In the genomic region with DNA sequence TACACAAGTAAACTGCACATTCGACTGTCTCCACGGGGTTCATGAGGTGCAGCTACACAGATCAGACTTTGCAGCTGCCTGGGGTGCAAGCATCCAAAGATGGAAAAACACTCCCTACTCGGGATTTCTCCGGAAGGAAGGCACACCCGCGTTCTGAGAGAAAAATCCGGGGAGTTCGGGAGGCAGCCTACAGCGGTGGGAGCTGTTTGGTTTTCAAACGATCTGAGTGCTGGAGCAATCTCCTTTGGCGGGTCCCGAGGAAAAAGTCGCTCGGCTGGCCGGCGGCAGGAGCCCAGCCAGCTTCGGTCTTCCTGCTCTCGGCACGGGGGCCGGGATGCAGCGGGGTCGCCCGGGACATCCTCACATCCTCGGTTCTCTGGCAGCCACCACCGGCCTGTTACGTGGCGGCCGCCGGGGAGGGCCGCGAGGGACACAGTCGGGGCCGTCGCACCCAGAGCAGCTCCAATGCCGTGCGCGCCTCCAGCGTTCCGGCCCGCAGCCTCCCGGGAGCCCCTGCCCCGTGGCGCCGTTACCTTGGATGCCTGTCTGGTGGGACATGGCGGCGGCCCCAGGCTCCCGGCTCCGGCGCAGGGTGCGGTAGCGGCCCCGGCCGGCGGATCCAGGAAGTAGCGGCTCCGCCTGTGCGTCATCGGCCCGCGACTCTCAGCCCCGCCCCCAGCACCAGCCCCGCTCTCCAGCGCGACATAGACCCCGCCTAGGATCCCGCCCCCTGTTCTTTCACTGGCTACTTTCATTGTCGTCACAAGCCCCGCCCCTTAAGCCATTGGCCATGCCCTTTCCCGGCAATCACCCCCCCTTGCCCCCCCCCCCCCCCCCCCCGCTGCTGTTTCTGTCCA, we compare ENCODE assay signal across 8 mouse cellular contexts. TPM values are rescaled to one million over a fixed set of nuclear protein-coding genes. Genes with fewer than 3 reads are reported as not detected.
DNase-seq lines count a peak whose midpoint lies in the region; ATAC-seq and TF ChIP-seq lines count a peak whose summit lies in the region.

A gene (minus strand): TSS at position 671 of the 857 bp plus-strand sequence.

- peak; percentile 89 for ATAC-seq in G1E (ENCODE audit: extremely low read depth, insufficient number of reproducible peaks, low FRiP score, poor library complexity, severe bottlenecking)
- ATAC-seq in forebrain, embryonic 16.5 days: peak; percentile 100
- ATAC-seq in lung, embryonic 14.5 days (ENCODE audit: insufficient read depth): peak; percentile 100

- H3K4me1 ChIP-seq in G1E (ENCODE audit: insufficient read depth, low read depth, low read length): peaks cover 7% of the 10 kb centered on the region
- H3K4me1 ChIP-seq in forebrain, embryonic 16.5 days (replicated peaks; ENCODE audit: control insufficient read depth, insufficient read depth, low read length): peaks cover 11% of the 10 kb centered on the region
- H3K4me1 ChIP-seq in lung, embryonic 14.5 days (ENCODE audit: insufficient read depth): no peaks in the 10 kb centered on the region
- H3K4me1 ChIP-seq in olfactory bulb, adult 2 months (ENCODE audit: control insufficient read depth, insufficient read depth, low read length): peaks cover 4% of the 10 kb centered on the region; the same call in 1 of the 2 replicates
- H3K4me1 ChIP-seq in thymus, adult 2 months (replicated peaks; ENCODE audit: control insufficient read depth, insufficient read depth, low read length): no peaks in the 10 kb centered on the region

- peaks cover 22% of the 10 kb centered on the region for H3K36me3 ChIP-seq in G1E (replicated peaks)
- peaks cover 7% of the 10 kb centered on the region for H3K36me3 ChIP-seq in forebrain, embryonic 16.5 days (ENCODE audit: control insufficient read depth, insufficient read depth)
- H3K36me3 ChIP-seq in lung, embryonic 14.5 days (ENCODE audit: insufficient read depth): peaks cover 21% of the 10 kb centered on the region
- peaks cover 18% of the 10 kb centered on the region for H3K36me3 ChIP-seq in thymus, adult 2 months (ENCODE audit: control insufficient read depth, insufficient read depth, low read length)

- intact Hi-C loops in heart, postnatal 36 days (cut with DNase I): loop anchor here (5.0 kb wide), 1 partner anchor 47 kb away; a partner anchor contains a TSS

- 0% methylated on average over 66 of the region's 70 CpGs for WGBS in forebrain, embryonic 16.5 days
- under 1% methylated on average over 69 of the region's 70 CpGs for WGBS in lung, embryonic 14.5 days
- under 1% methylated on average over 70 of the region's 70 CpGs for WGBS in olfactory bulb, adult 2 months
- WGBS in thymus, adult 2 months: under 1% methylated on average over 70 of the region's 70 CpGs

- H3K9ac ChIP-seq in forebrain, embryonic 16.5 days (replicated peaks; ENCODE audit: low read depth, low read length): peak within 1 kb of the TSS; percentile 97
- peak within 1 kb of the TSS; percentile 94 for H3K9ac ChIP-seq in lung, embryonic 14.5 days

- no peak for TF ChIP-seq CTCF in G1E (IDR thresholded peaks at IDR 0.05; ENCODE audit: low read depth, low read length)
- TF ChIP-seq CTCF in layer of hippocampus, adult 2 months (conservative IDR thresholded peaks at IDR 0.05): peak; percentile 64
- no peak for TF ChIP-seq CTCF in lung, embryonic 14.5 days (IDR thresholded peaks at IDR 0.05; ENCODE audit: low read depth)
- TF ChIP-seq CTCF in olfactory bulb, adult 2 months (IDR thresholded peaks at IDR 0.05; ENCODE audit: insufficient read depth, low read depth, low read length): no peak
- TF ChIP-seq CTCF in thymus, adult 2 months (IDR thresholded peaks at IDR 0.05; ENCODE audit: borderline replicate concordance, control insufficient read depth, extremely low read depth, insufficient read depth, low read length, poor library complexity): 0 out of 2 replicates have a peak, but pooled peaks have one; percentile 41

- H3K27me3 ChIP-seq in G1E (ENCODE audit: insufficient read depth, low read length): no peaks in the 10 kb centered on the region
- no peaks in the 10 kb centered on the region for H3K27me3 ChIP-seq in forebrain, embryonic 16.5 days (replicated peaks; ENCODE audit: control insufficient read depth, insufficient read depth, low read length)
- no peaks in the 10 kb centered on the region for H3K27me3 ChIP-seq in lung, embryonic 14.5 days (ENCODE audit: insufficient read depth, low read length)
- no peaks in the 10 kb centered on the region for H3K27me3 ChIP-seq in thymus, adult 2 months (ENCODE audit: control insufficient read depth, insufficient read depth, low read length)

- peak; percentile 69; the same call in 1 of the 2 replicates for TF ChIP-seq POLR2A in olfactory bulb, adult 2 months (IDR thresholded peaks at IDR 0.05; ENCODE audit: insufficient read depth, low read depth, low read length)
- TF ChIP-seq POLR2A in thymus, adult 2 months (IDR thresholded peaks at IDR 0.05; ENCODE audit: control insufficient read depth, extremely low read depth, insufficient read depth, low read length, poor library complexity): peak; percentile 80

- peak within 1 kb of the TSS; percentile 80 for H3K4me2 ChIP-seq in forebrain, embryonic 16.5 days (ENCODE audit: low read length)
- peak within 1 kb of the TSS; percentile 72 for H3K4me2 ChIP-seq in lung, embryonic 14.5 days

- DNase-seq in G1E (ENCODE audit: low spot score): peak; percentile 93
- peak; percentile 99 for DNase-seq in cerebellum, adult 18-20 months
- peak; percentile 98 to 99 for DNase-seq in heart, postnatal 36 days
- peak; percentile 98 to 99 for DNase-seq in layer of hippocampus, adult 2 months (ENCODE audit: low spot score in 2 of 2)
- DNase-seq in lung, embryonic 14.5 days: peak; percentile 99
- peak; percentile 99 for DNase-seq in thymus, adult 2 months

- H3K9me3 ChIP-seq in G1E (replicated peaks): no peaks in the 10 kb centered on the region
- H3K9me3 ChIP-seq in forebrain, embryonic 16.5 days (ENCODE audit: control insufficient read depth, low read length): no peaks in the 10 kb centered on the region
- H3K9me3 ChIP-seq in lung, embryonic 14.5 days (ENCODE audit: low read depth, low read length): no peaks in the 10 kb centered on the region

- peak within 1 kb of the TSS; percentile 78 for H3K27ac ChIP-seq in forebrain, embryonic 16.5 days (ENCODE audit: low read length)
- H3K27ac ChIP-seq in layer of hippocampus, adult 2 months: peak within 1 kb of the TSS; percentile 95
- peak within 1 kb of the TSS; percentile 83 for H3K27ac ChIP-seq in lung, embryonic 14.5 days (ENCODE audit: low read depth)
- peak within 1 kb of the TSS; percentile 53; the same call in 1 of the 2 replicates for H3K27ac ChIP-seq in olfactory bulb, adult 2 months (ENCODE audit: insufficient read depth, low read depth, low read length)
- no peak within 1 kb of the TSS for H3K27ac ChIP-seq in thymus, adult 2 months (ENCODE audit: control insufficient read depth, insufficient read depth, low read length)

- peak within 1 kb of the TSS; percentile 98 for H3K4me3 ChIP-seq in G1E (ENCODE audit: low read depth, low read length)
- H3K4me3 ChIP-seq in forebrain, embryonic 16.5 days (replicated peaks; ENCODE audit: low read length): peak within 1 kb of the TSS; percentile 96
- H3K4me3 ChIP-seq in layer of hippocampus, adult 2 months: peak within 1 kb of the TSS; percentile 98
- H3K4me3 ChIP-seq in lung, embryonic 14.5 days (ENCODE audit: low read depth, low read length): peak within 1 kb of the TSS; percentile 95
- H3K4me3 ChIP-seq in olfactory bulb, adult 2 months (ENCODE audit: insufficient read depth, low read depth, low read length): peak within 1 kb of the TSS; percentile 85
- peak within 1 kb of the TSS; percentile 84 for H3K4me3 ChIP-seq in thymus, adult 2 months (ENCODE audit: control insufficient read depth, insufficient read depth, low read length)

RNA-seq across cellular contexts. Expression of the gene that starts here (rescaled TPM):
- 45.6 and 47.5 TPM in 2 replicates for total RNA-seq in G1E (2014; fragmentation: Nextera tagmentation)
- 25.4 and 28.9 TPM in 2 replicates for total RNA-seq in G1E (2017)
- 3.9 and 6.6 TPM in 2 replicates for polyA plus RNA-seq in G1E (2012)
- polyA plus RNA-seq in forebrain, embryonic 16.5 days (2015; fragmentation: Nextera tagmentation; extraction: Ambion mirVana): 88.5 and 102 TPM in 2 replicates
- total RNA-seq in heart, postnatal 36 days (2021): 10 to 100 TPM; 15.0 to 16.5 TPM
- total RNA-seq in layer of hippocampus, adult 2 months (2021): 10 to 100 TPM; 52.0 to 69.4 TPM
- polyA plus RNA-seq in lung, embryonic 14.5 days (2014; fragmentation: Nextera tagmentation; extraction: Ambion mirVana): 81.7 and 82.1 TPM in 2 replicates
- polyA plus RNA-seq in olfactory bulb, adult 2 months (2012; ENCODE audit: insufficient read depth, insufficient read length, low replicate concordance, missing spikeins): not detected in 2 replicates
- polyA plus RNA-seq in thymus, adult 2 months (2012; rRNA removed): 20.1 and 23.0 TPM in 2 replicates

Comparison
In these comparisons a context has a peak if more than half of its experiments do, and no peak if none do; other contexts are left out.
1. CTCF ChIP-seq: peak in layer of hippocampus, adult 2 months (single experiment) and thymus, adult 2 months (single experiment); none in G1E (single experiment), lung, embryonic 14.5 days (single experiment) and olfactory bulb, adult 2 months (single experiment).
2. Peak in every context shown above with its lines, with median percentiles within 50 percentile points of each other: ATAC-seq, DNase-seq and H3K4me3 ChIP-seq.